Mouse (Mus musculus) frontal cortex, adult (tissue): Measurements from ENCODE around the gene Ubash3b.

Experiments used
- ATAC-seq: cut with Nextera tagmentation; 2 replicates; pipeline ENCODE4 v1.9.2; 2017; ENCODE audit warnings: mild to moderate bottlenecking, moderate library complexity, mixed read lengths; ENCODE audit not compliant: low TSS enrichment

Ubash3b gene

GRCm38 (mm10) chr9:41004415-41004814 lies 157.1 kb downstream of the Ubash3b start, which contains the start of gene Crtam:
TSS of gene Crtam (minus strand) at chr9:41004628.
- no peak for ATAC-seq

- ATAC-seq, result no peak
Measured at GRCm38 (mm10) chr9:40997116-40997779, 164.2 kb downstream of the Ubash3b start.

- no peak for ATAC-seq
Measured at GRCm38 (mm10) chr9:40994075-40994474, 167.4 kb downstream of the Ubash3b start.

DNA sequence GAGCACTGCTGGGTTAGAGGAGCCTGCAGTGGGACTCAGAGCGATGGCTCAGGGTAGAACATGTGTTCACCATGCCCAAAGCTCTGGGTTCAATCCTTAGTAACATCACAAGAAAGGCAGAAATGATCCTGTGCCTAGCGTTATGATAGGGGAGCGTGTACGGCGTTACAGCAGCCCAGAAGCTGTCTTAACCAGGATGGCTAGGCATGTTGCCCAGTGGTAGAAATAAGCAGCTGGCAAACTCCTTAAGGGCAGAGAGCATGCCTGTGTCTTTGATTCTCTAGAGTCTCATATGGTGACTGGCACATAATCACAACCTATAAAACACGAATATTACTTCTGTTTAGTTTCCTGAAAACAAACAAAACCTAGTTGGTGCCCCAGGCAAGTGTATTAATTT lies 170.0 kb downstream of the Ubash3b start:
- ATAC-seq, result no peak

- ATAC-seq, result peak; percentile 67; the same call in 1 of the 2 replicates
Measured at GRCm38 (mm10) chr9:40989940-40990588, 171.4 kb downstream of the Ubash3b start.

DNA sequence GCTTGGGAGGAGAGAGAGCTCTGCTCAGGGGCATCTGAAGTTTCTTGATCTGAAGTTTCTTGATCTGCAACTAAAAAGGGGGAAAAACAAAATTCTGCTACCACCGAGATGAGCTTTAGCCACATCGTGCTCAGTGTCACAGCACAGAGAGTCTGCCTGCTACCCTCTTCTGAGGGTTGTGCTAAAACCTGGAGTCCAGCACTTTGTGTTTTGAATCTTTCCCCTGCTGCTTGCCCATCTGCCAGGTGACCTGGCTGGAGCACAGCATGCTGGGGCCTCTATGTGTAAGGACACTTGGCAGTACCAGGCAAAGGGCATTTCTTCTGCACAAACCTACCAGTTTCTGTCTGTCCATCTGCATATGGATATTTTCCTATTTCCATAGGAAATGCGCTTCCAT lies 177.2 kb downstream of the Ubash3b start:
- no peak for ATAC-seq

DNA sequence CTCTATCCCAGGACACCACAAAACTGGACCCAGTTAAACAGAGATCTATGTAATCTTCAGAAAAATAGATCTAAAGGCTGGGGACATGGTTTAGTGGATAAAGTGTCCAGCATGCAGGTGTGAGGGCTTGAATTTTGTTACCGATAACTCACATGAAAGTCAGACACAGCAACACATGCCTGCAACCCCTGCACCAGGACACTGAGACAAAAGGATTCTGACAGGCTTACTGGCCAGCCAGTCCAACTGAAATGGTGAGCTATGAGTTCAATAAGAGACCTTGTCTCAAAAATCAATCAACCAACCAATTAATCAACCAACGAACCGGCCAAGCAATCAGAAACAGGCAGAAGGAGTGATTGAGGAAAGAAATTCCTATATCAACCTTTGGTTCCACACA lies 177.7 kb downstream of the Ubash3b start:
- ATAC-seq, result no peak

DNA sequence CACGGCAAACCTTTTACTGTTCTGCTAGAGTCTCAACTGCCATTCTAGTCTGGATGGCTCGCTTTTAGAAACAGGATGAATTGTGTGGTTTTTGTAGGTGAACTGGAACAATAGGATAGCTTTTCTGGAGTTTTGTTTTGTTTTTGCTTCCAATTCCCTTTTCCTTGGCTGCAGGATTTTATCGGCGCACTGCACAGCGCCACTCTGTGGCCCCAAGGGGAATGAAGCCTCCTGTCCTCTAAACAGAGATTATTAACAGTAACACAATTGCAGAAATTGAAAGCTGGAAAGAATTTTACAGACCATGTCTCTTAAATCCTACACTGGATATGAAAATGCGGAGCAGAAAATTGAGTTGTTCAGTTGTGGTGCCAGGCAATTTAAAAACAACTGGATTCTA lies 179.0 kb downstream of the Ubash3b start:
- peak; percentile 67; the same call in 1 of the 2 replicates for ATAC-seq

DNA sequence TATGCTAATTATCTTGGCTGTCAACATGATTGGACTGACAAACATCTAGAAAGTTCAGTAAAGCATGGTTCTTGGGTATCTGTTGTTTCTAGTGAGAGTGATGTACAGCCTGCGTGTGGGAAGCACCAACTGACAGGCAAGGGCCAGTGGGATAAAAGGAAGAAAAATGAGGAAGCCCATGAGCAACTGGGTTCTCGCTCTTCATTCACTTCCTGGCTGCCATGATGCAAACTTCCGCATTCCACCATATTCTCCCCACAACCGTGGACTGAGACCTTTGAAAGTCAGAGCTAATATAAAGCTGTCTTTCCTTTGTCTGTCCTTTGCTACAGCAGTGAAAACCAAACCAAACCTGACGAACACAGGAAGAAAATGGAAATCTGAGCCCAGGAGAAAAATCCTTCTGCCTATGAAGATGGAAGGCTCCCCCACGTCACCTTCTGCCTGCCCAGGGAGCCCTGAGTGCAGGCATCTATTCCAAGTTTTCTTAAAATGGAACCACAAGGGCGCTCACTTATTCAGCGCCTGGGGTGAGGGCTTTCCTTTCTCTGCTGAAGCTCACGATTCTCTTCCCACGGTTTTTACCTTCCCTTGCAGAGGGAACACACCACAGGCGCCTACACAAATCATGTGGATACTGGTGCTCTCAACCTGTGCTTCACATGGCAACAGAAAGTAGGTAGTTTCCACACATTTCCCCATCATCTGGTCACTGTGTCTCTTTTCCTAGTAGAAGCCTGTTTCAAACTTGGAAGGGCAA lies 187.3 kb downstream of the Ubash3b start:
- ATAC-seq, result peak; percentile 69

DNA sequence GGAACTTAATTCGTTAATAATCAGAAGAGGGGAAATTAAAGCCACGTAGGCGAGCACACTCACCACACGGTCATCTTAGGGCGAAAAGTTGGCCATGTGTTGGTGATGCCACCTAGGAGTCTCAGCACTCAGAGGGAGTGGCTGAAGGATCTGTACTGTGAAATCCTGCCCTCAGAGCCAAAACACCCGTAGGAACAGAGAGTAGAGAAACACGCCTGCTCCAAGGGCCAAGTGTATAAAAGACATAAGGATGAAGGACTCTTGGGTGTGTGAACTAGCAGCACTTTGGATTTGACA lies 197.1 kb downstream of the Ubash3b start:
- 0 out of 2 replicates have a peak, but pooled peaks have one; percentile 47 for ATAC-seq

- peak; percentile 44; the same call in 1 of the 2 replicates for ATAC-seq
Measured at GRCm38 (mm10) chr9:40963586-40964417, 197.7 kb downstream of the Ubash3b start, which contains the start of gene Jhy. TSS of gene Jhy (minus strand) at chr9:40964118.

- ATAC-seq, result no peak
Measured at GRCm38 (mm10) chr9:40961401-40961800, 200.1 kb downstream of the Ubash3b start.
